Mouse (Mus musculus): ENCODE data around the gene Aldh6a1.

Aldh6a1 gene

DNA sequence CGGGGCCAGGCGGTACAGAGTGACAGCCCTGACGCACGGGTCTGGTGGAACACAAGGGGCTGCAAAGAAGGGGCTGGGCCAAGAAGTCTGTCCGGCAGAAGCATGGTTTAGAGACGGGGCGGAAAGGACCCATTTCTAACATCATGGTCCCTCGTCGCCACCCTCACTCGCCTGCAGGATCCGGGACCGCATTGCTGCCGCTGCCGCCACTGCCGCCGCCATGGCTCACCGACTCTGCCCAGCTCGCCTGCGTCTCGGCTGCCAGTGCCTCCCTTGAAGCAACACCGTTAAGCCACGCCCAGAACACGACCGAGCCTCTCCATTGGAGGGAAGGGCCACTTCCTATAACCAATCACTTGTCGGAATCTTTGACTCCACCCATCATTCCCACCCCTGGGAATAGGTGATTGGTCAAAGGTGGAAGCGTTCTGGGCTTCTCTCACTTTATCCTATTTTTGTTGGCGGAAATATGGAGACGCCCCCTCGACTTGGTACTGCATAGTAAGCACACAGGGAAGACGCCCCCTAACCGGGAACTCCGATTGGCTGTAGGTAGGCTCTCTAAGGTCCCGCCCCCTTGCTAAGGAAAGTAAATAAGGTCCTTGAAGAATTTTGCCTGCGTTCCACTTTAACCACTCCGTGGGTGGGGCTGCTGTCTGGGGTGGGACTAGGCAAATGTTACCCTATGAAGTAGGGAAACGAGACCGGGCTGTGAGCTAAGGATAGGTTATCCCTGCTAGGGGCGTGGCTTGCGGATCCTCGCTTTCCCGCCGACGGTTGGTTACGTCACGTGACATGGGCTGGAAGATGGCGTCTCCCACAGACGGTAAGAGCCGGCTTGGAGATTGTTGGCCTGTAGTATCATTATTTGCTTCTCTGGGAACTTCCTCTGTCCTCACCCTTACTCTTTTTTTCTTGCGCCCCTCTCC is at the start of gene Aldh6a1, which contains the start of gene Lin52:
Aldh6a1 (minus strand) TSS at position 287 of the 929 bp plus-strand sequence.
Lin52 (plus strand) TSS at position 705 of the 929 bp plus-strand sequence.
- peak; percentile 98 to 99 for DNase-seq (ENCODE audit: low spot score in 2 of 2)

DNA sequence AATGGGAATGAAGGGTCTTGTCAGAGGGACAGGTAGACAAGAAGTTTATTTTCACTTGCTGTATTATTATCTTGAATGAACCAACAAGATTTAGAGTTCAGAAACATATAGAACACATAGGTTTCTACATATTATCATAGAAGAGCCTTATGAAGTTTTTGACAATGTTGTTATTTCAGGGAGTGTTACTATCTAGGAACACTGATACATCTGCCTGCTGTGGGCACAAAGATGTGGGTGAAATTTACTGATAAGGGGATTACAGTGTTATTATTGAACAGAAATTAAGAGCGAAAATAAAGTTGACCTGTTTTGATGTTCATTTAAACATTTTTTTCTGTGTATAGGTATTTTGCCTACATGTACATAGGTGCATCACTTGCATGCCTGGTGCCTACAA is 46.0 kb upstream of the Aldh6a1 start:
- no peak for DNase-seq (ENCODE audit: low spot score in 2 of 2)

DNA sequence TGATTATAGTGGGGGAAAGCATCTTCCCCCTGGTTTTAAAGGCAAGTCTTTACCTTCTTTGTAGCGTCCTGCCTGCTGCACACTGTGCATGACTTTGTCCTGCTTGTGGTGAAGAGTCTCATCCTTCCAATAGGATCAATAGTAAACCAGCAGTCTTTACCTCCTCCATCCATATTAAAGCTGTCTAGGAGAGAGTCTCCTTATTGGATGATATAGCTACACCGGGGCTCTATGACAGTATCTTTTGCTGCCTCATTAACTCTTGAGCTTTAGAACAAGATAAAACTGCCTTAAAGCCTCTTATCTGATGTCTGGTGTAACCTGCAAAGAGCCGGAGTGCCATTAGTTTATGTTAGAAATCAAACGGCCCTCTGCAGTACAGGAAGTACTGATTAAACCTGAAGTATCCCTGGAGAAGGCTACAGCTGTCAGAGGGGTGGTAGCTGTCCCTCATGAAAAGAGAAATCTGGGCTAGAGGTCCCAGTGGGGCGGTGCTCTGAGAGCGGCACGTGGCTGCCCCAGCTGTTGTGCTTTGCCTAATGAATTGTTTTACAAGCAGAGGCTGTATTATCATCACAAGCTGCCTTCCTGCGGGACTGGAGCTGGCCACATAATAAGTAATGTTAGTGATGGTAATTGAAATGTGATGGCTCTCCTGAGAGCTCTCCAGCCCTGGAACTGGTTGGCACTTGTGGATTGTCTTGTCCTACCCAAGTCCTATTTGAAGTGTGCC is 36.7 kb upstream of the Aldh6a1 start:
- peak in 1 of 2 experiments; percentile 3 for DNase-seq (ENCODE audit: low spot score in 2 of 2)

- no peak for DNase-seq (ENCODE audit: low spot score in 2 of 2)
These were observed 32.2 kb upstream of the Aldh6a1 start for GRCm38 (mm10) chr12:84482778-84483585.

GRCm38 (mm10) chr12:84481251-84481650 is 30.4 kb upstream of the Aldh6a1 start:
- no peak for DNase-seq (ENCODE audit: low spot score in 2 of 2)

GRCm38 (mm10) chr12:84478937-84479336 is 28.1 kb upstream of the Aldh6a1 start:
- DNase-seq (ENCODE audit: low spot score in 2 of 2) = no peak

DNA sequence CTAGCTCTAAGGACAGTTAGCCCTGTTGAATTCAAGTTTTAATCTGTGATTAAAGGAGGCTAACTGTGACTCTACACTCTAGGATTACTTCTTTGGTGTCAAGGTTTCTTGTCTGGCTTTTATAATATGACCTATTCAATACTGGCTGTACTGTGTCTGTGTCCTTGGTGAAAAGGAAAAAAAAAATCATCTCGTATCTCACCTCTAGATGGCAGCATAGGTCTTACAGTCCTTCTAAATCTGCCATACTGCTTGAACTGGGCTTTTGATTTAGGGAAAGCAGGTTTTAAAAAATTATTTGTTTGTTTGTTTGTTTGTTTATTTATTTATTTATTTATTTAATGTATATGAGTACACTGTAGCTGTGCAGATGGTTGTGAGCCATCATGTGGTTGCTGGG is 17.9 kb upstream of the Aldh6a1 start:
- no peak for DNase-seq (ENCODE audit: low spot score in 2 of 2)

DNA sequence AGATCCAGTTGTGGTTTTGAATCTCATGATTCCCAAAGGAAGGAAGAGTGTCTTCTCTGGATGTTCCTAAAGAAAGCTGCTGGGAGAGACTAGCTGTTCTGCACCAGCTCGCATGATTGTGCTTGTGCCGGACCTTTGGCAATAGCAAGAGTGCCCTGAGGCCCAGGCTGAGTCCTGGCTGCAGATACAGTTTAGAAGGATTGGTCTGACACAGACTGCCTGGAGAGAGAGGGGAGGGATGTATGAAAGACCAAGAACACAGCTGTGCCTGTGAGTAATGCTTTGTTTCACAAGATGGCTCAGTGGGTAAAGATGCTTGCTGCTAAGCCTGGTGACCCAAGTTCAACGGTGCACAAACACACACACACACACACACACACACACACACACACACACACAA is 12.1 kb upstream of the Aldh6a1 start:
- no peak for DNase-seq (ENCODE audit: low spot score in 2 of 2)

DNA sequence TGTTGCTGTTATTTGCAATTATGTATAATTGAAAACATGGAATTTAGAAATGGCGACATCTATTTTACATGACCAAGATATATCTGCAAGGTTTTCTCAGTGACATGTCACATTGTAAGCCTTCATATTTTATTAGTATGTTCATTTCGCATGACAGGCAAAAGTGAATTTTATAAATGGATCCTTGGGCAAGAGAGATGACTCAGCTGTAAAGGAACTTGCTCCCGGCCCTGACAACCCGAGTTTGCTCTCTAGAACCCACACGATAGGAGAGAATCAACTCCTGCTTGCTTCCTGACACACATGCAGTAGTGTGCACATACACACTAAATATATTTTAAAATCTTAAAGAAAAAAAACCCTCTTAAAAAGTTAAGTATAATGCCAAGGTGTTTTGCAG is 10.6 kb upstream of the Aldh6a1 start:
- DNase-seq (ENCODE audit: low spot score in 2 of 2) = no peak

GRCm38 (mm10) chr12:84459845-84460244 is 9.0 kb upstream of the Aldh6a1 start:
- no peak for DNase-seq (ENCODE audit: low spot score in 2 of 2)

GRCm38 (mm10) chr12:84456911-84457310 is 6.1 kb upstream of the Aldh6a1 start:
- DNase-seq (ENCODE audit: low spot score in 2 of 2) = no peak

DNA sequence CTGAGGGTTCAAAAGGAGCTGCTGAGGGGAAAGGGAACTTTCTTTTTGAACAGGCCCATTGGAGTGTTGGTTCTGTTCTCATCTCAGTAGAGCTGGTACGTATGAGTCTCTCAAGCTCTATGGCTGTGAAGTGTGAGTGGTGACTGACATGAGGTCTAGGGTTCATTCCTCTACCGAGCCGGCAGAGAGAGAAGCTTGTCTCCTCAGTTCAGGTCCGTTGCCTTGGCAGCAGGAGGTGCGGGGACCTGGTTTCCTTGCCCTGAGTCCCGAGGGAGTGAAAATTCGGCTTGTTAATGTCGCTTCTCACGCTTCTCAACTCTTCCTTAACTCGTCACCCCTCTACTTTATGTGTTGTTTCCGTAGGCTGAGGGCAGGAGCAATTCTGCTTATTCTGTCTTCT is 997 bp upstream of the Aldh6a1 start:
- DNase-seq (ENCODE audit: low spot score in 2 of 2) = no peak

- peak in 1 of 2 experiments; percentile 30 for DNase-seq (ENCODE audit: low spot score in 2 of 2)
These were observed 470 bp downstream of the Aldh6a1 start for GRCm38 (mm10) chr12:84450351-84450717.

DNA sequence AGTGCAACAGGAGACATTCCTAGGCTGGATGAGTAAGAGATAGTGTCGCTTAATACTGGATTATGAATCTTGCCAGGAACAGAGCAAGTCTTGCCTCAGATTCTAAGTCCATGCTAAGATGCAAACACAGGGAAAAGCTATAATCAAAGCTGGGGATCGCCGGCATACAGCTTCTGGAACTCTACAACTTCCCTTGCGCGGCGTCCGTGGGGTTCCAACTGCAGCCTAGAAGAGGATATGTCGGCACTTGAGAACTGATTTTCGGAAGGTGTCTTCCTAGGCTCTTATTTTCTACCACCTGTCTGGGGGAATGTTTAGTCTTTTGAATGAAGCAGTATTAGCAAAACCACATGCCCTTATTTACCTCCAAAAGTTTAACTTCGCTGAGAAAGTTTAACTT is 917 bp downstream of the Aldh6a1 start:
- DNase-seq (ENCODE audit: low spot score in 2 of 2) = no peak

DNA sequence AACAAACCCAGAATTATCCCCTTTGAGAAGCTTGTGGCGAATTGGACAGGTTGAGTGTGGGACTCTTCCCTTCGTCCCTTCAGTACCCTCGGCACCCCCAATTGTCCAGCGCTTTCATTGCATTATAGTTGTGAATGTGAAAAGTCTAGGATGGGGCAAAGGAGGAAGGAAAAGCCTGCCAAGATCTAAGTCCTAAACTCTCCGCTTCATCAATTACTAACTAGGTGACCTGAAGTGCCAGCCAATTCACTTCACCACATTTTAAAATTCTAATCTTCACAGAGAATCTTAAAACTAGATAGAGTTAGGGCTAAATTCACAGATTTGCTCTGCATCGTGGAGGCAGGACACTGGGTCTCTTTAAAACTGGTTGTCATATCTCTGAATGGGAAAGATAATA is 2.6 kb downstream of the Aldh6a1 start:
- DNase-seq (ENCODE audit: low spot score in 2 of 2) = no peak

GRCm38 (mm10) chr12:84447386-84447785 is 3.4 kb downstream of the Aldh6a1 start:
- no peak for DNase-seq (ENCODE audit: low spot score in 2 of 2)

GRCm38 (mm10) chr12:84442526-84442925 is 8.3 kb downstream of the Aldh6a1 start:
- no peak for DNase-seq (ENCODE audit: low spot score in 2 of 2)

GRCm38 (mm10) chr12:84438697-84439096 is 12.1 kb downstream of the Aldh6a1 start:
- DNase-seq (ENCODE audit: low spot score in 2 of 2) = no peak

GRCm38 (mm10) chr12:84429825-84430224 is 21.0 kb downstream of the Aldh6a1 start:
- no peak for DNase-seq (ENCODE audit: low spot score in 2 of 2)

- no peak for DNase-seq (ENCODE audit: low spot score in 2 of 2)
These were observed 26.8 kb downstream of the Aldh6a1 start for GRCm38 (mm10) chr12:84423990-84424389.

DNA sequence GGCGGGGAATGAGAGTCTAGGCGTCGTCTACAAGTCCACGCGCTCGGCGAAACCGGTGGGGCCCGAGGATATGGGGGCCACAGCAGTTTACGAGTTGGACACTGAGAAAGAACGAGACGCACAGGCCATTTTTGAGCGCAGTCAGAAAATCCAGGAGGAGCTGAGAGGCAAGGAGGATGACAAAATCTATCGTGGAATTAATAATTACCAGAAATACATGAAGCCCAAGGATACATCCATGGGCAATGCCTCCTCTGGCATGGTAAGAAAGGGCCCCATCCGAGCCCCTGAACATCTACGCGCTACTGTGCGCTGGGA is 33.2 kb downstream of the Aldh6a1 start:
- no peak for DNase-seq (ENCODE audit: low spot score in 2 of 2)
